Mouse (Mus musculus): ENCODE data around the gene Enpep.

GRCm38 (mm10) chr3:129227331-129227730 is 105.2 kb downstream of the Enpep start:
- TF ChIP-seq POLR2A (IDR thresholded peaks at IDR 0.05; ENCODE audit: insufficient read depth, low read length): no peak
- TF ChIP-seq EP300 (IDR thresholded peaks at IDR 0.05; ENCODE audit: insufficient read depth, low read depth, low read length): no peak
- no peak for TF ChIP-seq CTCF (IDR thresholded peaks at IDR 0.05; ENCODE audit: low read depth, low read length)
